Mouse (Mus musculus) spleen, adult 2 months (tissue): Measurements from ENCODE around the gene Agpat2. TPM values are rescaled to one million over a fixed set of nuclear protein-coding genes. Genes with fewer than 3 reads are reported as not detected.

ENCODE experiments used
- DNase-seq, 2 experiments: peaks; one replicate each; pipeline versions ENCODE4 v3.0.0 to v3.0.0-alpha.2; 2012 to 2021; ENCODE audit warnings: low spot score in 2 of 2, low read depth in 1 of 2
- H3K27ac ChIP-seq: fragments of 200-500 bp; 2 replicates; pipeline ENCODE4 v1.5.1; 2012; ENCODE audit warnings: low read length, inconsistent platforms; ENCODE audit not compliant: insufficient read depth
- H3K27me3 ChIP-seq: fragments of 200-500 bp; 2 replicates; pipeline ENCODE4 v1.6.1; 2012; ENCODE audit warnings: mild to moderate bottlenecking, moderate library complexity, low read length, inconsistent platforms; ENCODE audit not compliant: control insufficient read depth, insufficient read depth
- H3K36me3 ChIP-seq: fragments of 200-500 bp; 2 replicates; pipeline ENCODE4 v1.6.1; 2012; ENCODE audit warnings: mild to moderate bottlenecking, low read length, inconsistent platforms; ENCODE audit not compliant: control insufficient read depth, insufficient read depth
- H3K4me1 ChIP-seq: fragments of 200-500 bp; 2 replicates; pipeline ENCODE4 v1.6.1; 2011; ENCODE audit warnings: inconsistent platforms; ENCODE audit not compliant: control insufficient read depth, insufficient read depth, insufficient read length
- H3K4me3 ChIP-seq: fragments of 200-500 bp; 2 replicates; pipeline ENCODE4 v1.5.1; 2011; ENCODE audit warnings: mild to moderate bottlenecking, inconsistent platforms; ENCODE audit not compliant: insufficient read depth, insufficient read length; ENCODE audit errors: extremely low read depth
- CTCF ChIP-seq: fragments of 200-500 bp; IDR thresholded peaks from 2 replicates; pipeline ENCODE4 v1.5.1; 2011; ENCODE audit warnings: mild to moderate bottlenecking, inconsistent platforms; ENCODE audit not compliant: insufficient read depth, insufficient read length, insufficient replicate concordance; ENCODE audit errors: extremely low read depth
- POLR2A ChIP-seq: fragments of 200-500 bp; IDR thresholded peaks from 2 replicates; pipeline ENCODE4 v1.6.1; 2011; ENCODE audit warnings: low read depth, low read length, inconsistent platforms
- WGBS: fragments of 180-500 bp; shearing (Covaris S2); methylation state at CpG from one replicate; pipeline ENCODE4 v1.1.7; 2018; 5-methylcytosine and 5-hydroxymethylcytosine counted together
- polyA plus RNA-seq: library from polyadenylated mRNA; depleted of rRNA; stranded (reverse); fragments of >200 nt; gene quantifications from 2 replicates; pipeline ENCODE4 v1.2.3, GENCODE M21; 2012; rRNA removed

Gene Agpat2
- polyA plus RNA-seq, 1 experiment, result 22.7 TPM

GRCm38 (mm10) chr2:26544265-26544664 is 60.0 kb downstream of the Agpat2 start:
- Histone ChIP-seq H3K4me1 (no peaks in the 10 kb centered on the region), H3K4me3 (no peak overlapping the region), H3K36me3 (no peaks in the 10 kb centered on the region), H3K27me3 (no peaks in the 10 kb centered on the region), H3K27ac (peak overlapping the region; percentile 55; the same call in 1 of the 2 replicates)
- DNase-seq, result no peak
- no peak for TF ChIP-seq CTCF
- no peak for TF ChIP-seq POLR2A
- 64% methylated on average over 3 of the region's 3 CpGs for WGBS

GRCm38 (mm10) chr2:26543768-26544167 is 60.4 kb downstream of the Agpat2 start:
- no peak for DNase-seq
- no peaks in the 10 kb centered on the region for H3K4me1 ChIP-seq
- TF ChIP-seq CTCF (no peak), POLR2A (no peak)
- no peak overlapping the region; the same call in 1 of the 2 replicates for H3K27ac ChIP-seq
- no peaks in the 10 kb centered on the region for H3K27me3 ChIP-seq
- no peaks in the 10 kb centered on the region for H3K36me3 ChIP-seq
- H3K4me3 ChIP-seq, result no peak overlapping the region
- WGBS, result 74% methylated on average over 8 of the region's 8 CpGs

GRCm38 (mm10) chr2:26543155-26543554 is 61.1 kb downstream of the Agpat2 start:
- H3K36me3 ChIP-seq, result no peaks in the 10 kb centered on the region
- 72% methylated on average over 4 of the region's 4 CpGs for WGBS
- H3K4me3 ChIP-seq, result no peak overlapping the region
- no peak for TF ChIP-seq POLR2A
- TF ChIP-seq CTCF, result no peak
- H3K27ac ChIP-seq, result no peak overlapping the region; the same call in 1 of the 2 replicates
- no peaks in the 10 kb centered on the region for H3K27me3 ChIP-seq
- no peak for DNase-seq
- H3K4me1 ChIP-seq, result no peaks in the 10 kb centered on the region

Other genes with a start within 250 kb of the Agpat2 start
- 11.9 and 17.7 TPM in 2 replicates for gene Card9, start 243.5 kb downstream of the Agpat2 start, polyA plus RNA-seq
- 41.1 and 46.5 TPM in 2 replicates for gene Snapc4, start 223.8 kb downstream of the Agpat2 start, polyA plus RNA-seq
- gene Entr1, start 215.1 kb downstream of the Agpat2 start, polyA plus RNA-seq, result 60.1 and 70.5 TPM in 2 replicates
- gene Pmpca, start 215.1 kb downstream of the Agpat2 start, polyA plus RNA-seq, result 17.6 and 21.2 TPM in 2 replicates
- 22.8 and 26.1 TPM in 2 replicates for gene Inpp5e, start 195.2 kb downstream of the Agpat2 start, polyA plus RNA-seq
- gene Sec16a, start 159.2 kb downstream of the Agpat2 start, polyA plus RNA-seq, result 65.2 and 74.3 TPM in 2 replicates
- gene Notch1, start 87.8 kb downstream of the Agpat2 start, polyA plus RNA-seq, result 34.6 and 39.6 TPM in 2 replicates
- gene Egfl7, start 24.4 kb downstream of the Agpat2 start, polyA plus RNA-seq, result 167 and 196 TPM in 2 replicates
- not detected in 2 replicates for gene Gm20532, start 17.8 kb downstream of the Agpat2 start, polyA plus RNA-seq
- 3.0 and 3.6 TPM in 2 replicates for gene Fam69b, start 24.0 kb upstream of the Agpat2 start, polyA plus RNA-seq
- 0.90 and 1.3 TPM in 2 replicates for gene Lcn4, start 66.9 kb upstream of the Agpat2 start, polyA plus RNA-seq